Mouse (Mus musculus) cerebellum, postnatal 14 days (tissue): ENCODE measurements at regions not wholly inside any gene's neighbourhood (a gene's known extent, or its start where the extent isn't known, plus 50 kb on each side); places are given as distances from the start of the nearest gene placed in this dataset.

Experiments used
- DNase-seq, 2 experiments: peaks; one replicate each; pipeline ENCODE4 v3.0.0; 2021; ENCODE audit warnings: mixed read lengths in 2 of 2

- DNase-seq: no peak
Observed at GRCm38 (mm10) chr3:38577890-38578628, 93.4 kb upstream of the Ankrd50 start.

GRCm38 (mm10) chr3:38573594-38573993, 89.0 kb upstream of the Ankrd50 start:
- no peak for DNase-seq

GRCm38 (mm10) chr3:38572159-38572558, 87.5 kb upstream of the Ankrd50 start:
- no peak for DNase-seq

- no peak for DNase-seq
Observed at GRCm38 (mm10) chr3:38571224-38571623, 86.6 kb upstream of the Ankrd50 start.

- DNase-seq: no peak
Observed at GRCm38 (mm10) chr3:38569001-38569400, 84.4 kb upstream of the Ankrd50 start.

- DNase-seq: no peak
Observed at GRCm38 (mm10) chr3:38568596-38568975, 83.9 kb upstream of the Ankrd50 start.

GRCm38 (mm10) chr3:38567946-38568595, 83.4 kb upstream of the Ankrd50 start:
- DNase-seq: no peak

- no peak for DNase-seq
Observed at GRCm38 (mm10) chr3:38566576-38566975, 81.9 kb upstream of the Ankrd50 start.

GRCm38 (mm10) chr3:38564844-38565243, 80.2 kb upstream of the Ankrd50 start:
- DNase-seq: no peak

GRCm38 (mm10) chr3:38564364-38564763, 79.7 kb upstream of the Ankrd50 start:
- DNase-seq: no peak

- DNase-seq: no peak
Observed at GRCm38 (mm10) chr3:38561186-38561585, 76.5 kb upstream of the Ankrd50 start.

- DNase-seq: no peak
Observed at GRCm38 (mm10) chr3:38555939-38556338, 71.3 kb upstream of the Ankrd50 start.

- no peak for DNase-seq
Observed at GRCm38 (mm10) chr3:38553470-38554043, 68.9 kb upstream of the Ankrd50 start.

GRCm38 (mm10) chr3:38547032-38547431, 62.4 kb upstream of the Ankrd50 start:
- no peak for DNase-seq

- no peak for DNase-seq
Observed at GRCm38 (mm10) chr3:38545501-38545896, 60.9 kb upstream of the Ankrd50 start.

GRCm38 (mm10) chr3:38544718-38545500, 60.3 kb upstream of the Ankrd50 start:
- no peak for DNase-seq

GRCm38 (mm10) chr3:38543816-38544215, 59.2 kb upstream of the Ankrd50 start:
- no peak for DNase-seq

- no peak for DNase-seq
Observed at GRCm38 (mm10) chr3:38541296-38541695, 56.7 kb upstream of the Ankrd50 start.

GRCm38 (mm10) chr3:38538309-38538708, 53.7 kb upstream of the Ankrd50 start:
- no peak for DNase-seq

GRCm38 (mm10) chr3:38537770-38538169, 53.1 kb upstream of the Ankrd50 start:
- DNase-seq: no peak
